Mouse (Mus musculus) spleen, postnatal 36 days (tissue): ENCODE data around the gene 2810408A11Rik.
A peak's percentile ranks its signal among the peaks of the same experiment; 100 is the strongest.
"Not testable (repeated sequence)": the region's sequence is repeated elsewhere in the genome, so short reads cannot be mapped to it uniquely, and the experiment has no call there.

Experiments used
- DNase-seq, 2 experiments: peaks; one replicate each; pipeline ENCODE4 v3.0.0; 2022; ENCODE audit warnings: low spot score in 2 of 2, mixed read lengths in 1 of 2

The 2810408A11Rik gene

DNA sequence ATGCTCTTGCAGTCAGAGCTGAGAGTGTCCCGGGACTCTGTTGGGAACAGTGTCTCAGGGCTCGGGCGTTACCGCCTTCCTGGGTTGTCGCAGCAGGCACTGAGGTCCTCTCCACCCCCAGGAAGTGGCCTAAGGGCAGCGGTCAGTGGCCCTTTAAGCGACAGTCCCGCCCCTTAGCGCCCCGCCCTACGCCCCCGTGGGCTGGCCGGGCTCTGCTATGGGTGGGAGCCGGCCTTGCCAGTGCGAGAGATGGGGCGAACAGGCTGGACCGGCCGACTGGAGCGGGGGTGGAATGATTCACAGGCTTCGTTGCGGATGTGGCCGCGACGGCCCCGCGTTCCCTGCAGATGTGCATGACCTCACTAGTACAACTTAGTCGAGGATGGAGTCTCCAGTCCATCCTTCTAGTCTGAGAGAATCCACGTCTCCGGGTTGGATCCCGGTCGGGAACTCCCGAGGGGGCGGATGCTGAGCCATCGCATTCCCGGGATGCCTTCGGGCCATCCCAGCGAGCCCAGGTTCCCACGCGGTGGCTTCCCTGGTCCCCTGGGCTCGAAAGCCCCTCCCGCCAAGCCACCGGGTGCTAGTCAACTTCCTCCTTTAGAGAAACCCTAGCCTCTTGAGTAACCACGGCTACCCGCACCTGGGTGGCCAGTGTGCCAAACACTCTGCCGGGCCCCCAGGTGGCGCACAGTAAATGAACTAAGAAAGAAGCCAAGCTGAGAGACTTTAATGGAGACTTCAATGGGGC lies 19.8 kb downstream of the 2810408A11Rik start, which contains the start of gene Kctd11:
TSS of gene Kctd11 (minus strand) at position 554 of the 751 bp plus-strand sequence.
- peak; percentile 90 to 93 for DNase-seq

GRCm38 (mm10) chr11:69880506-69880852 lies 20.3 kb downstream of the 2810408A11Rik start:
- DNase-seq = peak; percentile 74 to 81

- DNase-seq = no peak
These were observed 21.1 kb downstream of the 2810408A11Rik start for GRCm38 (mm10) chr11:69879711-69880110.

GRCm38 (mm10) chr11:69878952-69879351 lies 21.8 kb downstream of the 2810408A11Rik start:
- no peak for DNase-seq

DNA sequence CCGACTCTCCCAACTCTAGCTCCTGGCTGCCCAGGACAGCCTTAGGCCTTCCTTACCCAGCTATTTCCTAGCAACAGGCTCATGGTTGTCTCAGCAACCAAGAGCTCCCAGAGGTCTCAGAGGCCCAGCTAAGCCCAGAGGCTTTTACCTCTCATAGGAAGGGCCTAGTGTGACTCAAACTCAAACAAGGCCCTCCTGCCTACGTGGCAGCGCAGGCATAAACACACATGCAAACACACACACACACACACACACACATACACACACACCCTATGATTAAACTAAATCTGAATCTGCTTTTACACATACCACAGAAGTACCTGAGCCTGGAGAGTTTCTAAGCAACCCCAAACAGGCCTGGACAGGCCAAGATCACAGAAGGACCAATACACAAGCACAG lies 22.4 kb downstream of the 2810408A11Rik start:
- no peak for DNase-seq

DNA sequence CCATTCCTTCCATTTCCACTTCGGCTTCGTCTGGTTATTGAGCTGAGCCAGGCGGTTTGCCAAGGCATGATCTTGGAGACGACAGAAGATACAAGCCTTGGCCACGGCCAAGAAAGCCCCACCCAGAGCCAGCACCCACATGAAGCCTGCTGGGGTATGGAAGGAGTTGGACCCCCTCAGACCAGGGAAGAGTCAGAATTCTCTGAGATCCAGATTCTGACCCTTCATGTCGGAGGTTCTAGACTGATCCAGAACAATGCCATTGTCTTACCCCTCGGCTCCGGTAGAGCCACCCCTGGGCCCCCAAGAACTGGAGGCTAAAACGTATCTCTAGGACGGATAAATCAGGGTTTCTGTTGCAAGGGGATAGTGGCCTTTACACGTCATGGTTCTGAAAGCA lies 22.9 kb downstream of the 2810408A11Rik start, which contains the start of gene Tmem95:
TSS of gene Tmem95 (minus strand) at position 141 of the 400 bp plus-strand sequence.
- DNase-seq = no peak

DNA sequence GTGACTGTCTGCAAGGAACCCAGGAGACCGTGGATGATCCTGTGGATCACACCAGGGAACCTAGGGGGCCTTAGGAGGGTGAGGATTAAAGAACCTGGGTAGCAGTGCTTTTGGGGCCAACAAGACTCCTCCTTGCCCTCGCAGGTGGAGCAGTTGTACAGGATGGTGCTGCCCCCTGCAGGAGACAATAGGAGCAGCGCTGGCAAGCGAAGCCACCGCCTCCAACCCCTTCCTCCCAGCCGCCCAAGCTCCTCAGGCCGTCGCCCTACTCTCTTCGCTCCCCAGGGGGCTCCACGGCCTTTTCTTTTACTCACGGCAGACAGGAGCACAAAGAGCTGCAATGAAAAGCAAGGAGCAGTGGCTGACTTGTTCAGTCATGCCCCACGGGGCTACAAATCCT lies 23.9 kb downstream of the 2810408A11Rik start:
- DNase-seq = peak; percentile 80 to 83

DNA sequence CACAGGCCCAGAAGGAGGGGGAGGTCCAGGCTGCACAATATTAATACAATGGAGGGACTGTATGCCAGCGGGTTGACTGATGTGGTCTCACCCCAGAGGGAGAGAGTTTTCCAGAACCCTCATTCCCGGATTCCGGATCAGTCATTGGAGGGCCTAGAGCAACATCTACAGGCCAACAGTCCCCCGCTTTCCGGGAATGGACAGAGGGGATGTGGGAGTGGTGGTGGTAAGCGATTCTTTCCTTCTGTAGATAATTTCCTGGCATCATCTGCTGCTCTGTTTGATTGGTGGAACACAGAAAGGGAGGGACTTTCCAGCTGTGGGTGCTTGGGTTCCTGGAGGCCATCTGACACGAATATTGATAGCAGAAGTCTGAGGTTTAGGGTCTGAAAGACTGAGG lies 24.6 kb downstream of the 2810408A11Rik start:
- DNase-seq = peak in 1 of 2 experiments; percentile 39

DNA sequence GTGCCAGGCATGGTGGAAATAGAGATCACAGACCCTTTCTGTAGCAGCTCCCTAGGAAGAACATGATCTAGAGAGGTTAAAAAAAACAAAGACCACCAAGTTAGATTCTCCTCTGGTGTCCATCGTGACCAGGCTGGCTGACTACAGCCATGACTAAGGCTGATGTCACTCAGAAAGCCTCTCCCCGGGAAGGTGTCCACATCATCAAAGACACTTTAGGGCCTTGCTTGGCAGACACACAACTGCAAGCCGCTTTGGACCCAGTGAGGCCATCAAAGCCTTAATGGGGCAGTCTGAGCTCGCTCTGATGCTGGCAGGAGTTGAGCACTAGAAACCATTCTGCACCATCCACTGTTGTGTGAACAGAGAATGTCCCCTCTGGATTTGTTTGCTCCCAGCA lies 28.3 kb downstream of the 2810408A11Rik start:
- DNase-seq = no peak

- DNase-seq = no peak
These were observed 29.0 kb downstream of the 2810408A11Rik start for GRCm38 (mm10) chr11:69871822-69872221.

- DNase-seq = no peak
These were observed 30.3 kb downstream of the 2810408A11Rik start for GRCm38 (mm10) chr11:69870289-69871069.

GRCm38 (mm10) chr11:69867335-69867734 lies 33.5 kb downstream of the 2810408A11Rik start:
- DNase-seq = no peak

- no peak for DNase-seq
These were observed 35.2 kb downstream of the 2810408A11Rik start for GRCm38 (mm10) chr11:69865561-69865960.

- no peak for DNase-seq
These were observed 36.5 kb downstream of the 2810408A11Rik start for GRCm38 (mm10) chr11:69864138-69864860.

DNA sequence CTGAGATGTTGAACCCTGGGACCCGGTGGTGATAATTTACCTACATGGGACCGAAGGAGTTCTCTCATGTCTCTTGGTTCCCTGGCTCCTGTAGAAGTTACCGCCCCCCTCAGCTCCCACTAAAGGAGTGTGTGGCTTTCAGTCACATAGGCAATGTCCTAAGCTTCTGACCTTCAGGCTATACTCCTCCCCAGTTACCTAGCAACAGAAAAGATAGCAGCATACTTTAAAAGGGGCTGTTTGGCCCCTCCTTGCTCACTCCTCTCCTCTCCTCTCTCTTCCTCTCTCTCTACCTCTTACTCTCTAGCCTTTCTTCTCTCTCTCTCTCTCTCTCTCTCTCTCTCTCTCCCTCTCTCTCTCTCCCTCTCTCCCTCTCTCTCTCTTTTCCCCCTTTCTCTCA lies 37.1 kb downstream of the 2810408A11Rik start:
- DNase-seq = not testable (repeated sequence)

GRCm38 (mm10) chr11:69858113-69858998 lies 42.4 kb downstream of the 2810408A11Rik start, which contains the start of gene Tnk1:
Tnk1 (minus strand) TSS chr11:69858730.
- no peak for DNase-seq

- DNase-seq = peak; percentile 56 to 64
These were observed 45.4 kb downstream of the 2810408A11Rik start for GRCm38 (mm10) chr11:69855347-69855746.

DNA sequence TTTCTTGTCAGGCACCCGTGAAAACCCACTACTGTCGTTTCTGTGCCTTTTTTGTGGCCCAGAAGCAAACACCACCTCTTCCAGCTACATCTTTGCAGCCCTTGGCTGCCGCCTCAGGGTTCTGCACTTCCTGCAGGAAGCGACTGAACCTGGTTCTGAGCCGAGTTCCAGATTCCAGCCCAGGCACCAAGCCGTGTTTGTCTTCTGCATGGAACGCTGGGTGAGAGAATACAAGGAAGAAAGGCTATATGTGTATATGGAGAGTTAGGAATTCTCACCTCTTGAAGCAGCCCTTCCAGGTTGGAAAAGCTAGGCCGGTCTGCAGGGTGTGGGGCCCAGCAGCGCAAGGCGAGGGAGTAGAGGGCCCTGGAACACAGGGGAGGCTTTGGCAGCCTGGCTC lies 46.1 kb downstream of the 2810408A11Rik start:
- no peak for DNase-seq

- DNase-seq = peak; percentile 71 to 82
These were observed 46.8 kb downstream of the 2810408A11Rik start for GRCm38 (mm10) chr11:69853994-69854393.

- DNase-seq = no peak
These were observed 50.0 kb downstream of the 2810408A11Rik start for GRCm38 (mm10) chr11:69850754-69851153.

DNA sequence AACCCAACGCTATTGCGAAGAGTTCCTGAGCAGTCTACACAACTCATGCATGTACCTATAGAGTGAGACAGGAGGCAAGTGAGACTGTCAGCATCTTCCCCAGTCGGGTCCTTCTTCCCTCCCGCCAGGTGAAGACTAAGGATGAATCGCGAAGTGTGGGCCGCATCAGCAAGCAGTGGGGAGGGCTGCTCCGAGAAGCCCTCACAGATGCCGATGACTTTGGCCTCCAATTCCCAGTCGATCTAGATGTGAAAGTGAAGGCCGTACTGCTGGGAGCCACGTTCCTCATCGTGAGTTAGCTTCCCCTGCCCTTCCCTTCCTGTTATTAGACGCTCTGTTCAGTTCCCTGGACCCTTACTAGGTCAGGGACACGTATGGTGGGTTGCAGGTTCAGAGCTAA lies 50.9 kb downstream of the 2810408A11Rik start:
- no peak for DNase-seq
